Mouse (Mus musculus): ENCODE measurements around the gene Hist1h2bm.
"Not testable (repeated sequence)": the region's sequence is repeated elsewhere in the genome, so short reads cannot be mapped to it uniquely, and the experiment has no call there.

DNA sequence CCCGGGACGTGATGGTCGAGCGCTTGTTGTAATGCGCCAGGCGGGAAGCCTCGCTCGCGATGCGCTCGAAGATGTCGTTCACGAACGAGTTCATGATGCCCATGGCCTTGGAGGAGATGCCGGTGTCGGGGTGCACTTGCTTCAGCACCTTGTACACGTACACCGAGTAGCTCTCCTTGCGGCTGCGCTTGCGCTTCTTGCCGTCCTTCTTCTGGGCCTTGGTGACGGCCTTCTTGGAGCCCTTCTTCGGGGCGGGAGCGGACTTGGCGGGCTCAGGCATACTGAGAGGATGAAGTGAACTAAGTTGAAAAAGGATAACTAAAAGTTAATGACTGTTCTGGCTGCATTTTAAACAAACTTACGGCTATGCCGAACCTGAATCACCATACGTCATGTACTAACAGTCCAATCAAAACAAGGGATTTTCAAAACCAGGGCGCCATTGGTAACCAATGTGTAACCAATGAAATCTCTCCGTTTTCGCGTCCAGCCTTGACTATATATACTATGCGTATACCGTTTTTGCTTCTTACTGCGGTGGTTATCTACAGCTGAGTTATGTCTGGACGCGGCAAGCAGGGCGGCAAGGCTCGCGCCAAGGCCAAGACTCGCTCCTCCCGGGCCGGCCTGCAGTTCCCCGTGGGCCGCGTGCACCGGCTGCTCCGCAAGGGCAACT, 5.8 kb upstream of the Hist1h2bm start, which contains the start of the genes Hist1h2bl and Hist1h2ai:
- TF ChIP-seq CTCF (IDR thresholded peaks at IDR 0.05; ENCODE audit: insufficient read depth, low read length): not testable (repeated sequence)
- TF ChIP-seq POLR2A (IDR thresholded peaks at IDR 0.05; ENCODE audit: borderline replicate concordance, extremely low read depth, low read depth, low read length): peak; percentile 80; the same call in 1 of the 2 replicates
